Mouse (Mus musculus) stomach, embryonic 16.5 days (tissue): ENCODE measurements around the gene Adcy1. TPM values are rescaled to one million over a fixed set of nuclear protein-coding genes. Genes with fewer than 3 reads are reported as not detected.

Experiments
- ATAC-seq: fragments of 200-750 bp; cut with Nextera tagmentation; 2 replicates; pipeline ENCODE4 v1.8.0; 2017; ENCODE audit warnings: moderate number of reproducible peaks, moderate TSS enrichment; ENCODE audit not compliant: insufficient read depth, low FRiP score
- H3K27ac ChIP-seq: fragments of 300-500 bp; sonication (generic); 2 replicates; pipeline ENCODE4 v1.5.1; 2014; ENCODE audit warnings: low read length
- H3K27me3 ChIP-seq: fragments of 300-500 bp; sonication (generic); 2 replicates; pipeline ENCODE4 v1.6.1; 2014; ENCODE audit warnings: low read length, control low read depth, mixed read lengths; ENCODE audit not compliant: control insufficient read depth, insufficient read depth
- H3K36me3 ChIP-seq: fragments of 300-500 bp; sonication (generic); 2 replicates; pipeline ENCODE4 v1.6.1; 2014; ENCODE audit warnings: low read length; ENCODE audit not compliant: control insufficient read depth, insufficient read depth
- H3K4me1 ChIP-seq: fragments of 300-500 bp; sonication (generic); 2 replicates; pipeline ENCODE4 v1.6.1; 2014; ENCODE audit warnings: low read length, control low read depth, mixed read lengths; ENCODE audit not compliant: control insufficient read depth, insufficient read depth
- H3K4me2 ChIP-seq: fragments of 300-500 bp; sonication (generic); 2 replicates; pipeline ENCODE4 v1.6.1; 2014; ENCODE audit warnings: low read depth, low read length, mixed read lengths
- H3K4me3 ChIP-seq: fragments of 300-500 bp; sonication (generic); replicated peaks from 2 replicates; pipeline ENCODE4 v1.5.1; 2014; ENCODE audit warnings: mild to moderate bottlenecking, low read length
- H3K9ac ChIP-seq: fragments of 300-500 bp; sonication (generic); 2 replicates; pipeline ENCODE4 v1.6.1; 2014; ENCODE audit warnings: low read length
- H3K9me3 ChIP-seq: fragments of 300-500 bp; sonication (generic); replicated peaks from 2 replicates; pipeline ENCODE4 v1.6.1; 2016; ENCODE audit warnings: low read length, control low read depth; ENCODE audit not compliant: control insufficient read depth
- WGBS: fragments of 180-500 bp; shearing (Covaris S2); extraction: QIAGEN DNeasy Blood & Tissue Kit; methylation state at CpG from one replicate; pipeline ENCODE4 v1.1.7; 2014; 5-methylcytosine and 5-hydroxymethylcytosine counted together
- polyA plus RNA-seq: library from polyadenylated mRNA; unstranded; fragments of >200 nt; fragmentation: Nextera tagmentation; extraction: Ambion mirVana; gene quantifications from 2 replicates; pipeline ENCODE4 v1.2.1, GENCODE M21; 2015

Gene Adcy1
- polyA plus RNA-seq, 1 experiment from 2014 or later: 2.2 TPM

DNA sequence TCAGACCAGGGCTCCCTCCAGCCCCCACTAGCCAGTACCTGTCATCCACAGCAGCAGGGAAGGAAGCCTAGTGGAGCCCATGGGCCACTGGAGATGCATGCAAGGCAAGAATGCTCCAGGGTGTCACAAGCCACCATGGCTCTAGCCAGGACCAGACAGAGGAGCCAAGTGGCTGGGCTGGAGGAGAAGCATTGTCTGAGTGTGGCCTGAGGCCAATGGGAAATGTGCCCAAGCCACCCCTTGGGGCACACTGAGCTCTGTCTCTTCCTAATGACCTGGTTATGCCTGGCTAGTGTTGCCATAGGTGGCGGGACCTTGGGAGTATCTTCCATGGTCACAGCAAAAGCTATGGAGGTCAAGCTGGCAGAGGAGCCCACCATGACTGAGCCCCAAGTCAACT lies 106.4 kb downstream of the Adcy1 start:
- 95% methylated on average over 1 of the region's 1 CpGs for WGBS
- Histone ChIP-seq H3K27me3 (no peaks in the 10 kb centered on the region), H3K9ac (no peak overlapping the region), H3K4me1 (no peaks in the 10 kb centered on the region), H3K27ac (no peak overlapping the region), H3K4me3 (no peak overlapping the region), H3K9me3 (no peaks in the 10 kb centered on the region), H3K36me3 (no peaks in the 10 kb centered on the region), H3K4me2 (no peak overlapping the region)
- no peak for ATAC-seq

DNA sequence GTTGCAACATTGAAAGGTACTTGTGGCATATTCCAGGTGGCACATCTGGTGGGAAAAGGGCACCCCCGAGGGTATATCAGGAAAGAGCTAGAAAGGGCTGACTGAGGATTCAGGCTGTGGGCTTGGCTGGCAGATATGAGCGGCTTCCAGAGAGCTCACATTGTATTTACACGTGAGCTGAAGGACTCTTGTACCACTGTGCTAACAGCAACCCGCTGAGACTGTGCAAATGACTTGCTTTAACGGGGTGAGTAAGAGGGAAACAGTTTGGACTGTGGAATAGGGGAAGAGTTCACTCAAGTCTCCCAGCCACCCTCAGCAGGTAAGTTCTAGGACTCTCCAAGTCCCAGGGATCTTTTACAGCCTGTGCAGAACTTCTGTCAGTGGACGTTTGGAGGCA lies 110.4 kb downstream of the Adcy1 start:
- WGBS: 66% methylated on average over 6 of the region's 6 CpGs
- H3K27ac ChIP-seq: no peak overlapping the region
- ATAC-seq: no peak

DNA sequence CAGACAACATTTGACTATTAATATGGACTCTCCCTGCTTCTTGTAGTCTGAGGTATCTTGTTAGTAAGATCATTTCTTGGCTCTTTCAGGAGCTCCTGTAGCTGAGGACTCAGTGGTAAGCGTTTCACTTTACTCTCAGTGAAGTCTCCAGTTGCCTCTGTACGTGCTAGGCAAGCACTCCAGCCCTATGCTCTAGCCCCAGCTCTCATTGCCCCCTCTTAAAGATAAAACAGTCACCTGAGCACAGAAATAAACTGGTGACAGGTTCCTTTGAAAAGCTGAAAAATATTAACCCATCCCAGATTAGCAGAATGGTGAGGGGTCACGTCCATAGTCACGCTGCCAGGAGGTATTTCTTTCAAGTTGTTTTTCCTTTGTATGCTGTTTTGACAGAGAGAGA lies 115.4 kb downstream of the Adcy1 start:
- H3K27ac ChIP-seq: no peak overlapping the region

More for the DNA sequence above, 110.4 kb downstream of the Adcy1 start:
- H3K4me3 ChIP-seq: no peak overlapping the region
- no peak overlapping the region for H3K4me2 ChIP-seq
- no peaks in the 10 kb centered on the region for H3K27me3 ChIP-seq
- H3K4me1 ChIP-seq: no peaks in the 10 kb centered on the region
- no peaks in the 10 kb centered on the region for H3K36me3 ChIP-seq
- no peaks in the 10 kb centered on the region for H3K9me3 ChIP-seq
- no peak overlapping the region for H3K9ac ChIP-seq

DNA sequence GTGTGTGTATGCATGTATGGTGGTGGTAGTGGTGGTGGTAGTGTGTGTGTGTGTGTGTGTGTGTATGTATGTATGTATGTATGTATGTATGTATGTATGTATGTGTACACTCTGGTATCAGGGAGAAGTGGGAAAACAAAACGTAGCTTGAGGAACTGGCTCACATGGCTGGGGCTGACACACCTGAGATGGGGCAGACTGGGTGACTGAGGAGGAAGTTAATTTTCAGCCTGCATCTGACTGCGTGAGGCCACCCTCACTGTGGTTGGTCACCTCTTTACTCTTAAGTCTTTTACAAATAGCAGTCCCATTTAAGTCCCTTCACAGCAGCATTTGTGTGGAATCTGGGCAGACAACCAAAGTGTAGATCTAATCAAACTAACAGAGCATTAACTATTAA lies 116.0 kb downstream of the Adcy1 start:
- no peaks in the 10 kb centered on the region for H3K27me3 ChIP-seq
- H3K9me3 ChIP-seq: no peaks in the 10 kb centered on the region
- no peak overlapping the region for H3K27ac ChIP-seq
- WGBS: 69% methylated on average over 2 of the region's 2 CpGs
- H3K36me3 ChIP-seq: no peaks in the 10 kb centered on the region
- H3K4me3 ChIP-seq: no peak overlapping the region
- no peak overlapping the region for H3K4me2 ChIP-seq
- no peaks in the 10 kb centered on the region for H3K4me1 ChIP-seq
- peak; percentile 50; the same call in 1 of the 2 replicates for ATAC-seq
- H3K9ac ChIP-seq: no peak overlapping the region

More for the DNA sequence above, 115.4 kb downstream of the Adcy1 start:
- Histone ChIP-seq H3K9ac (no peak overlapping the region), H3K4me2 (no peak overlapping the region), H3K4me3 (no peak overlapping the region), H3K36me3 (no peaks in the 10 kb centered on the region), H3K9me3 (no peaks in the 10 kb centered on the region), H3K4me1 (no peaks in the 10 kb centered on the region), H3K27me3 (no peaks in the 10 kb centered on the region)
- no peak for ATAC-seq
- 51% methylated on average over 4 of the region's 4 CpGs for WGBS

- H3K36me3 ChIP-seq: no peaks in the 10 kb centered on the region
- no peak overlapping the region for H3K4me2 ChIP-seq
- WGBS: 37% methylated on average over 8 of the region's 8 CpGs
- no peaks in the 10 kb centered on the region for H3K27me3 ChIP-seq
- ATAC-seq: no peak
- no peak overlapping the region for H3K27ac ChIP-seq
- H3K4me3 ChIP-seq: no peak overlapping the region
- no peaks in the 10 kb centered on the region for H3K4me1 ChIP-seq
- H3K9ac ChIP-seq: no peak overlapping the region
- H3K9me3 ChIP-seq: no peaks in the 10 kb centered on the region
Measured at GRCm38 (mm10) chr11:7182409-7183042, 119.2 kb downstream of the Adcy1 start.

DNA sequence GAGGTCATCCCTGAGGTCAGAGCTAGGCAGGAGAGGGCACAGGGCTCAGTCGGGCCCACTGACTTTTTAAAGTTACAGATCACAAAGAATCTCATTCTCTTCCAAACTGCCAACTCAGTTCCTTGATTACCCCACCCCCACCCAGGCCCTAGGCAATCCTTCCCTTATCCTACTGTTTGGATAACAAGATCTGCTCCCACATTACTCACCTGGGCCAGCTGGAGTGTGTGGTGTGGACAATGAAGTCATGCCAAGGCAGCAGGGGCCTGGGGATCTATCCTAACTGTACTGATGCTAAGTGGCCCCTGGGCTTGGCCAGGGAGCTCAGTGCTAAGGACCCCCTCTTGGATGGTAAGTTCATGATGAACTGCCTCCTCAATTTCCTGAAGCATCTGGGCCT lies 121.1 kb downstream of the Adcy1 start:
- no peaks in the 10 kb centered on the region for H3K4me1 ChIP-seq
- H3K4me3 ChIP-seq: no peak overlapping the region
- no peaks in the 10 kb centered on the region for H3K27me3 ChIP-seq
- H3K4me2 ChIP-seq: no peak overlapping the region
- no peak overlapping the region for H3K9ac ChIP-seq
- no peaks in the 10 kb centered on the region for H3K9me3 ChIP-seq
- 25% methylated on average over 1 of the region's 1 CpGs for WGBS
- no peaks in the 10 kb centered on the region for H3K36me3 ChIP-seq
- H3K27ac ChIP-seq: no peak overlapping the region
- ATAC-seq: peak; percentile 64; the same call in 1 of the 2 replicates

- Histone ChIP-seq H3K9ac (no peak overlapping the region), H3K4me1 (no peaks in the 10 kb centered on the region), H3K27me3 (no peaks in the 10 kb centered on the region), H3K4me3 (no peak overlapping the region), H3K9me3 (no peaks in the 10 kb centered on the region), H3K27ac (no peak overlapping the region), H3K4me2 (no peak overlapping the region), H3K36me3 (no peaks in the 10 kb centered on the region)
- no peak for ATAC-seq
- WGBS: 52% methylated on average over 8 of the region's 8 CpGs
Measured at GRCm38 (mm10) chr11:7187472-7187871, 124.2 kb downstream of the Adcy1 start.

DNA sequence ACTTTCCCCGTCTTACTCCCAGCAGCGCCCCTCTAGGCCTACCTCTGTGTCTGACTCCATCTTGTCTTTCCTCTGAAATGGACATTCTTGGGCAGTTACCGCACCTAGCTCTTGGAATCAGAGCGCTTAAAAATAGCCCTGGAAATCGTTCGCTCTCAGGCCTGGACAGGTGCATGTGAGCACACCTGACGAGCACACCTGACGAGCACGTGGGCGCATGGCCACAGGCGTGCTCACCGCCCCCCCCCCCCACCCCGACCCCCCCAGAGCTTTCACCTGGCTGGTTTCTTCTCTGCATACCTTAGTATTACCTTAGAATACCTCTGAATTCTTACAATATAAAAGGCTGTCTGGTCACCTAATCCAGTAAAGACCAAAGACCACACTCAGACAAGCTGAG lies 125.2 kb downstream of the Adcy1 start, which contains the start of gene Gm11985:
Gene Gm11985, minus strand, starts transcription at position 101 of the 400 bp plus-strand sequence.
- ATAC-seq: no peak
- Histone ChIP-seq H3K36me3 (no peaks in the 10 kb centered on the region), H3K9me3 (no peaks in the 10 kb centered on the region), H3K27me3 (no peaks in the 10 kb centered on the region), H3K9ac (no peak within 1 kb of the TSS), H3K4me3 (no peak within 1 kb of the TSS), H3K27ac (no peak within 1 kb of the TSS), H3K4me1 (no peaks in the 10 kb centered on the region), H3K4me2 (no peak within 1 kb of the TSS)
- 78% methylated on average over 13 of the region's 13 CpGs for WGBS

DNA sequence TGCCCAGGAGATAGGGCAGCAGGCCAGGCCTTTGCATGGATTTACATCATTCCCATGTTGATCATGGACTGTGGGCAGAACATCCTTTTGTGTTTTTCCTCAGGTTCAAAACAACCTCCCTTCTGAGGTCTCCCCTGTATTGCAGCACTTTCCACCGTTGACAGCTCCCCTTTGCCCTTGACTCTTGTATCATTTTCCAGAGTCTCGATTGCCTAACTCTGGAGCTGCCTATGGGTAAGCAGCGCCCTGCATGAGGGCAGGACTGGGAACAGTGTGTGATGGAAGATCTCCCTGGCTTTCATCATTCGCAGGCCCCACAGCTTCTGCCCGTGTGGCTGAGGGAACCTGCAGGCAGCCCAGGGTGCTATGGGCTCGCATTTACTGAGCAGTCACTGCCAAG lies 129.4 kb downstream of the Adcy1 start:
- H3K27ac ChIP-seq: no peak overlapping the region
- no peaks in the 10 kb centered on the region for H3K27me3 ChIP-seq
- H3K9ac ChIP-seq: no peak overlapping the region
- no peaks in the 10 kb centered on the region for H3K36me3 ChIP-seq
- no peak overlapping the region for H3K4me3 ChIP-seq
- no peak overlapping the region for H3K4me2 ChIP-seq
- no peaks in the 10 kb centered on the region for H3K4me1 ChIP-seq
- 50% methylated on average over 6 of the region's 6 CpGs for WGBS
- no peak for ATAC-seq
- H3K9me3 ChIP-seq: no peaks in the 10 kb centered on the region
